Mouse (Mus musculus): Measurements from ENCODE around the gene Bcor. TPM values are rescaled to one million over a fixed set of nuclear protein-coding genes. Genes with fewer than 3 reads are reported as not detected.

The Bcor gene
- polyA plus RNA-seq, 3 experiments from 2014 or later: 15.1 to 28.3 (median 23.8) TPM

GRCm38 (mm10) chrX:12151269-12151995, 8.7 kb downstream of the Bcor start:
- peak; percentile 64 for ATAC-seq

- ATAC-seq: peak; percentile 45
Measured at GRCm38 (mm10) chrX:12150425-12150824, 9.7 kb downstream of the Bcor start.

GRCm38 (mm10) chrX:12146263-12146662, 13.9 kb downstream of the Bcor start:
- no peak for ATAC-seq

DNA sequence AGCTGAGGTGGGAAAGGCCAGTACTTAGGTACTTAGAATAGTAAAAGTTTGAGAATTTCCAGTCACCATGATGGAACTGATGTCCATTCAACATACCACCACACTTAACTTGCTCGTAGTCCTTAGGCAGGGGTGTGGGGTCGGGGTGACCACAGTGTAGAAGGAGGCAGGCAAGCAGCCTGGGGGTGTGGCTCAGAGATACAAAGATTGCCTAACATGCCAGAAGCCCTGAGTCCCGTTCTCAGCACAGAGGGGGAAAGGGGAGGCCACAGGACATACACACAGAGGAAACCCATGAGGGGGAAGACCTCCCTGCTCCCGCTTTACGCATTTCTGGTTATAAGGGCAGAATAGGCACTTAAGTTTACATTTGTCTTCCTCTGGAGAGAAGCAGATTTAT, 17.3 kb downstream of the Bcor start:
- no peak for ATAC-seq

- no peak for ATAC-seq
Measured at GRCm38 (mm10) chrX:12140086-12140740, 19.9 kb downstream of the Bcor start.

- no peak for ATAC-seq
Measured at GRCm38 (mm10) chrX:12138266-12138665, 21.9 kb downstream of the Bcor start.

DNA sequence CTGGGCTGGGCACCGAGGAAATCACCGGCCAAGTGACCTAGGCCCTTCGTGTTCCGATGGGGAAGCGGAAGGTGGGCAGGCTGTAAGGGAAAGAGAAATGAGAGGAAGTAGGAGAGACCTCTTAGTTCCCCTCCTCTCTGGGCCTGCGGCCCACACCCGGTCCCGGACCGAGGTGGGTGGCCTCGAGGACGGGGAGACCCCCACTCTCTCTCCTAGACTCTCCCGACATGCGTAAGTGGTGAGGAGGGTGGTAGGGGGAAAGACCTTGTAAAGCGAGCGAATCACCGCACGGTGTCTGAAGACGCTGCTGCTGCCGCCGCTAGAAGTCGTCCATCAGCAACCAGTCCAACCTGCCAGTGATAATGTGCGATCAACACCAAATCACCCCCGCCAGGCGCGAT, 23.0 kb downstream of the Bcor start:
- ATAC-seq: no peak

GRCm38 (mm10) chrX:12136261-12137101, 23.7 kb downstream of the Bcor start:
- ATAC-seq: peak; percentile 3

DNA sequence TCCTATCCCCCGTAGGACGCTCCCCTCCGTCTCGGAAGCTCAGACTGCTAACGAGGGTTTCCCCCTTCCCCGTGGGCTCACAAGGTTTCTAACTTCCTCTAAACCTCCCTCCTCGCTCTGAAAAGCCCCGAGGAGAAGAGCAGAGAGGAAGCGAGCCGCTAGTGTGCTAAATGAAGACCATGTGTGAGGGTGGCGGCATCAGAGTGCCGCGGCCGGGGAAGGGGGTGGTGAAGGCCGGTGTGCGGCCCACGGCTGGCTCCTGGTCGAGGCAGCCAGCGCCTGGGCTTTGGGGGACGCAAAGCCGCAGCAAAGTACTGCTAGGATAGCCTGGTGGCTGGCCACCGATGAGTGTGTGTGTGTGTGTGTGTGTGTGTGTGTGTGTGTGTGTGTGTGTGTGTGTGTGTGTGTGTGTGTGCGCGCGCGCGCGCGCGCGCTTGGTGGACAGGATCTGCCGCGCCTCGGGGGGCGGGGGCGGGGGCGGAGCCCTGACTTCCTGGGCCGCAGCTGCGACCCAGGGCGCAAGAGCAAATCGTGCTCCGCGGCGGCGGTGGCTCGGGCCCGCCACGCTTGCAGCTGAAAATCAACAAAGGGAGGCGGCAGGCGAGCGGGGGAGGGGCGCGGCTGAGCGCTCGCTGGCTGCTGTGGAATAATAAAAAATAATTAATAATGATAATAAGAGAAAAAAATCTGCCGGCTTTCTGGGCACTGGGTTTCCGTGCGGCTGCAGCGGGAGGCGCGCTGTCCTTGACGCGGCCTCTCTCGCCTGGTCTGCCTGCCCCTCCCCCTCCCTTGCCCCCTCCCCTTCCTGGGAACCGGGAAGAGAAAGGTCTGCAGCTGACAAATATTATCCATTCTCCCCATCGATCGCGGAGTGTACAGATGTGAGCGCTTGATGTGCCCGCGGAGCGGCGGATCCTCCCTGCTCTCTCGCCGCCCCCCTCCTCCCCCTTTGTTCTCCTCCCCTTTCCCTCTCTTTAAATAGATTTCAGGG, 24.7 kb downstream of the Bcor start:
- peak; percentile 73 for ATAC-seq

DNA sequence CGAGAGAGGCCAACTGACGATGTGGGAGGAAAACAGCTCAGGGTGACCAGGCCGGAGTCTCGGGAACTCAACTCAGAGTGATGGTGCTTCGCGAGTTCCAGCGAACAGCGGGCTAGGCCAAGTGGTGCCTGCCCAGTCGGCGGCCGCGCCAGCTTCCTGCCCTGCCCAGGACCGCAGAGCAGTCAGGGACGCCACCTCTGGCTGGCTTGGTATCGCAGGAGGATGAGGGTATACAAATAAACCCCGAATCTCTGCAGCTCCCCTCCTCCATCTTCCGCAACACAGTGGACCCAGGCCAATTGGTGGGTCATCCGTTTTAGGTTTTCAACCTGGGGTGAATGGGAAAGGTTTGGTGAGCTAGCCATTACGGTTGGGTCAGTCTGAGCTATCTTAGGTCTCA, 25.6 kb downstream of the Bcor start:
- peak; percentile 57 for ATAC-seq

DNA sequence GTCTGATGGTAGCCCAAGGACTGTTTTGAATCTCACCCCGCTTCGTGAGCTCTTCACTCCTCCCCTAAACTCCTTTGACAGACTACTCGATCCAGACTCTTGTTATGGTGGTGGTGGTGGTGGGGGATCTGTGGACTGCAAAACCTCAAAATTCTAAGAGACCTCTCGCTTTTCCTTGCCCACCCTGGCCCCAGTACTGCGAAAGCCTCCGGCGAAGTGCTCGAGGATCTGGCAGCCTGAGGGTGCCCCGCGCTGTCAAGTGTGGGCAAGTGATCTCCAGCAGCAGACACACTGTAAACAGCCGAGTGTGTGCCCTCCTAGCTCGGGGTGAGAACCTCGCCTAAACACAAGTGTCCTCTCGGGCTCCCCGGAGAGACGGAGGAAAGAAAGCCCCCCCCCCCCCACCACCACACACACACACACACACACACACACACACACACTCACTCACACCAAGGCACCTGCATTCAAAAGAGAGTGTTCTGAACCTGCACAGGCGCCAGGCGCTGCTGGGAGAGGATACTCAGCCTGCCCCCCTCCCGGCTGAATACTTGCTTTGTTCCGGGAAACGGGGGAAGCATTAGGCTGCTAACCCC, 26.2 kb downstream of the Bcor start:
- ATAC-seq: no peak

DNA sequence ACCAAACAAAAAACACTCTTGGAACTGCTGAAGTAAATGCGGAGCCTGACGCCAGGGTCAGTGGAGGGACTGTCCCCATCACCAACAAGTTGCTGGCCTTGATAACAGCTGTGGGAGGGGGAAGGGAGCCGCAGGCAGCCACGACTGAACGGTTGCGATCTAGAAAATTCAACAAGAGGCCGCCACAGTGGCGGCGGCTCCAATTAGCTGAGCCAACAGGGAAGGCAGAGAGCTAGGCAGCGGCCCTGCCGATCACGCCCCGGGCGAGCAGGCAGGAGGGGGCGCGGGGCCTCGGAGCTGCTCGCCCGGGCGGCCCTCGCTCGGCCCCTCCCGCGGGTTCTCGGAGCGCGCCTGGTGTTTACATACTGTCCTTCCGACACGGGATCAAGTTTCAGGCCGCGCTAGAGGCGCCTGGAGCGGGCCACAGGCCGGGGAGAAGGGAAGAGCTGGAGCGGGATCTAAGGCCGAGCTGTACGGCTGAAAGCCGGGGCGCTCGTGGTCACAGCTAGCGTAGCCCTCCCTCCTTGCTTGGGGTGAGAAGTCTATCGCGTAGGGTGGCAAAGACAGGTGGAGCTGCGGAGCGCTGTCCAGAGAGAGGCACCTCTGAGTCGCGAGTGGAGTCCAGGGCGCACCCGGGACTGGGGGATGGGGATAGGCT, 26.8 kb downstream of the Bcor start:
- no peak for ATAC-seq

DNA sequence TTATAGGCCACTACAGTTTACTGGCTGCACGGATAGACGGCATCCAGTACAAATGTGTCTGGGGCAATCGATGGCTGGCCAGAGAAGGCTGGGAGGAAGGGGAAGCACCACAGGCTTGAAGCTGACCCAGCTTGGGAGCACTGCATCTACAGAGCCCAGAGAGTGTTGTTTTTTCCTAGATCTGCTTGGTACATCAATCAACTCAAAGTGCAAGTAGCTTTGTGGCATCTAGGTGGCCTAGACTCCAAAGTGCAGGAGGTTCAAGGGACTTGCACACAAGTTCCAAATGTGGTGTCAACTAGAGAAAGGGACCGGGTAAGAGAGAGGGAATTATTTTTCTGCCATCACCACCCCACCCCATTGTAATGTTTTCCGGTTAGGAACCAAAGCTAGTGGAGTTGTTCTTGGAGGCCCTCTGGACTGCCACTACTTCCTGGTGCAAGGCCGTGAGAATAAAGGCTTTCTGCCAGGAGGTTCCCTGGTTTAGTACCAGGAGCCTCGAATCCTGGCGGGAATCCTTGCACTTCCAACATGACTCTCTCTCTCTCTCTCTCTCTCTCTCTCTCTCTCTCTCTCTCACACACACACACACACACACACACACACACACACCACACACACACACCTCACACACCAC, 27.5 kb downstream of the Bcor start:
- ATAC-seq: no peak

DNA sequence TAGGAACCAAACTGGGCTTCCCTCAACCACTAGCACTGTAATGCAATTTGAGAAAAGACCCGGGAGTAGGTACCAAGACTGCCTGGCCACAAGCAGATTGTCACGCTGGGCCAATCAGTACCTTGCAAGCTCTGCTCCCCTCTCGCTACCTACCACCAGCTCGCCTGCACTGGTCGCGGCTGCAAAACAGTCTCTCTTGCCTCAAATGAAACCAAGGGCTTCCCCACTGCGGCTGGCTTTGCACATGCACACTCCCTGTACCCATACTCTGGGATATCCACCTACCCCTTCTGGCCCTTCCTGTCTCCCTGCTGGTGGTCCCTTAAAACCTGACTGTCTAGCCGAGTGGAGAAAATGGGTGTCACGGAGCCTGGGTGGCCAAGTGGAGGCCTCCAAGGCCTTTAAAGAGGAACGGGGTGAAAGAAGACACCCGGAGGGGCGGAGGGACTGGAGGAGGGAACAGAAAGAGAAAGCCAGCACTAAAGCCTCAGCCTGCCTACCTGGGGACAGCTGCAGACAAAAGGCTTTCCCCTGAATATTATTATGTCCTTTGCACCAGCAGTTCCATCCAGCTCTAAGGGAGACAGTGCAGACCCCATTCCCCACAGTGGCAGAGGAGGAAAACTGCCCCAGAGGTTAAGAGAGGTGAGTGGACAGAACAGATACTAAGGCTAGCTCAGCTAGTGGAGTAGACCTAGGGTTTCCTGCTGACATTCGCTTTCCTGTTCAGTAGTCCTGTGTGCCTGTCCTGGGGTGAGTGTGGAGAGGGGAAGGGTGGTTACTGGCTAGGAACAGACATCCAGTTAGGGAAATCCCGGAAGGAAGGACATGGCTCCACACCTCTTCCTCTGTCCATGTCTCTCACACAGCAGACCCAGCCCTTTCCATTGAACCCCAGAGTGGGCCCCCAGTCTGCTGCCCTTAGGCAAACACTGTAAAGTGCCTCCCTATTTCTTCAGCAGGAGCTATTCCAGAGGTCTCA, 30.0 kb downstream of the Bcor start:
- no peak for ATAC-seq

GRCm38 (mm10) chrX:12129230-12129629, 30.9 kb downstream of the Bcor start:
- ATAC-seq: peak; percentile 73

GRCm38 (mm10) chrX:12128165-12129083, 31.7 kb downstream of the Bcor start:
- peak; percentile 17 for ATAC-seq

DNA sequence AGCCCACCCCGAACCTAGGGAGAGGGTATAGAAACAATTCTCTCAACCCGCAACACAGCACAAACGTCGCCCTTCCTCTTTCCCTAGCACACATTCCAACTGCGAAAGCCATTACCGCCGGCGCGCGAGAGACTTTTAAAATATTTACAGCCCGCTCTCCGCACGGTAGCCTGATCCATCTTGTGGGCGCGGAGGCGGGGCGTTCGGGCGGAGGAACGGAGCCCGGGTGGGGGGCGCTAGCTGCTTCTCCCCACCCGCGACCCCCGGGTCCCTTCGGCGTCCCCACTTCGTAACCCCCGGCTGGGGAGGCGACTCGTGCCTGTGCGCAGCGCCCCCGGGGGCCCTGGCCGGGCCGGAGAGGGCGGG, 32.4 kb downstream of the Bcor start:
- ATAC-seq: no peak

GRCm38 (mm10) chrX:12127106-12127670, 33.0 kb downstream of the Bcor start:
- ATAC-seq: no peak
